Mouse (Mus musculus) heart, postnatal 25 days (tissue): ENCODE data around the gene Jup. TPM values are rescaled to one million over a fixed set of nuclear protein-coding genes. Genes with fewer than 3 reads are reported as not detected.
A peak's percentile ranks its signal among the peaks of the same experiment; 100 is the strongest.

Experiments used
- DNase-seq: peaks from one replicate; pipeline ENCODE4 v3.0.0; 2022; ENCODE audit warnings: low spot score
- intact Hi-C: fragments of 180-260 bp; cut with DNase I; formaldehyde crosslinking; loops from one replicate; pipeline ENCODE4 v1.15.1; 2025
- total RNA-seq, 2 experiments: library from RNA; stranded (reverse); gene quantifications; 2 replicates each; pipeline ENCODE4 v1.2.3; 2021

Jup gene
- total RNA-seq, 2 experiments from 2014 or later = 239 to 247 TPM

GRCm38 (mm10) chr11:100408835-100409462 lies 11.4 kb upstream of the Jup start:
- no peak for DNase-seq

GRCm38 (mm10) chr11:100408076-100408834 lies 10.7 kb upstream of the Jup start:
- intact Hi-C loops = loop anchor here (1.0 kb wide), 1 partner anchor 46 kb away; no protein-coding TSS in a partner anchor
- DNase-seq = no peak

More at GRCm38 (mm10) chr11:100408835-100409462, 11.4 kb upstream of the Jup start:
- intact Hi-C loops = loop anchor here (1.0 kb wide), 1 partner anchor 47 kb away; no protein-coding TSS in a partner anchor

- no peak for DNase-seq
- intact Hi-C loops = no loop called here
Observed at GRCm38 (mm10) chr11:100406995-100407705, 9.6 kb upstream of the Jup start.

- intact Hi-C loops = no loop called here
- no peak for DNase-seq
Observed at GRCm38 (mm10) chr11:100406273-100406672, 8.7 kb upstream of the Jup start.

GRCm38 (mm10) chr11:100404456-100405074 lies 7.0 kb upstream of the Jup start:
- no peak for DNase-seq
- intact Hi-C loops = no loop called here

GRCm38 (mm10) chr11:100403445-100404134 lies 6.0 kb upstream of the Jup start:
- DNase-seq = no peak
- intact Hi-C loops = no loop called here

GRCm38 (mm10) chr11:100402682-100403081 lies 5.1 kb upstream of the Jup start:
- no peak for DNase-seq
- intact Hi-C loops = no loop called here

- intact Hi-C loops = no loop called here
- DNase-seq = peak; percentile 40
Observed at GRCm38 (mm10) chr11:100402240-100402639, 4.7 kb upstream of the Jup start.

- intact Hi-C loops = no loop called here
- no peak for DNase-seq
Observed at GRCm38 (mm10) chr11:100400842-100401241, 3.3 kb upstream of the Jup start.

- DNase-seq = no peak
- intact Hi-C loops = no loop called here
Observed at GRCm38 (mm10) chr11:100399727-100400538, 2.4 kb upstream of the Jup start.

- DNase-seq = no peak
- intact Hi-C loops = no loop called here
Observed at GRCm38 (mm10) chr11:100399320-100399719, 1.8 kb upstream of the Jup start.

GRCm38 (mm10) chr11:100398517-100398916 lies 954 bp upstream of the Jup start:
- DNase-seq = no peak
- intact Hi-C loops = no loop called here

- intact Hi-C loops = no loop called here
- peak; percentile 42 for DNase-seq
Observed at GRCm38 (mm10) chr11:100396886-100397599, 520 bp downstream of the Jup start.

GRCm38 (mm10) chr11:100395861-100396631 lies 1.5 kb downstream of the Jup start:
- intact Hi-C loops = no loop called here
- peak; percentile 35 for DNase-seq

- peak; percentile 81 for DNase-seq
- intact Hi-C loops = no loop called here
Observed at GRCm38 (mm10) chr11:100395200-100395599, 2.4 kb downstream of the Jup start.

- intact Hi-C loops = no loop called here
- no peak for DNase-seq
Observed at GRCm38 (mm10) chr11:100394353-100395074, 3.0 kb downstream of the Jup start.

- DNase-seq = no peak
Observed at GRCm38 (mm10) chr11:100393733-100394132, 3.8 kb downstream of the Jup start.

More at GRCm38 (mm10) chr11:100393733-100394132, 3.8 kb downstream of the Jup start:
- intact Hi-C loops = no loop called here
